Mouse (Mus musculus) urinary bladder, postnatal 14 days (tissue): ENCODE measurements around the gene Raf1.
A peak's percentile ranks its signal among the peaks of the same experiment; 100 is the strongest.

Experiments used
- DNase-seq: peaks from one replicate; pipeline ENCODE4 v3.0.0; 2021; ENCODE audit warnings: low spot score

Raf1 gene

DNA sequence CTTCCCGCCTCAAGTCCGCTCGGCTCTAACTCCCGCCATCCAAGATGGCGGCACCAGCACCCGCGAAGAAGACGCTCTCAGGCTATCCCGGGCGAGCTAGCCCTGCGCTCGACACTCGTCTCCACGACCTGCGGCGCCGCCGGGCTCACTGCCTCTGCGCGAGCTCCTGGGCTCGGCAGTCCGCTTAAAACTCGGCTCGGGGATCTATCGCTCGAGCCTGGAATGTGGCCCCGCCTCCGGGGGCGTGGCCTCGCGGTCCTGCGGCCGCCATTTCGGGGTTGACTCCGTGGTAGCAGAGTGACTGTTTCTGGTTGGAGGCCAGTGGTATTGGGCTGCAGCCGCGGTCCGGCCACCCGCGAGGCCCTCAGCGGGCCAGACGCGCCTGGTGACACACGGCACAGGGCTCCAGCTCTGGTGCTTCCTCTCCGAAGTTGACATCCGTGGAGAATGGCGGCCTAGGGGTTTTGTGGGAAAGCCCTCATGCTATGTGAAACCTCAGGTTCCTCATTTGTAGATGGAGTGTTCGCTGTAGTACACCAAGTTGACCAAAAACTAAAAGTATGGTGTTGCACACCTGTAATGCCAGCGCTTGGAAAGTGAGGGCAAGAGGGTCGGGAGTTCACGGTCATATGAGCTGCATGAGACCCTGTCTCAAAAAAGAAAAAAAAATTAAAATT is at the start of gene Raf1:
Gene Raf1, minus strand, starts transcription at position 184 of the 677 bp plus-strand sequence.
- peak; percentile 97 for DNase-seq

DNA sequence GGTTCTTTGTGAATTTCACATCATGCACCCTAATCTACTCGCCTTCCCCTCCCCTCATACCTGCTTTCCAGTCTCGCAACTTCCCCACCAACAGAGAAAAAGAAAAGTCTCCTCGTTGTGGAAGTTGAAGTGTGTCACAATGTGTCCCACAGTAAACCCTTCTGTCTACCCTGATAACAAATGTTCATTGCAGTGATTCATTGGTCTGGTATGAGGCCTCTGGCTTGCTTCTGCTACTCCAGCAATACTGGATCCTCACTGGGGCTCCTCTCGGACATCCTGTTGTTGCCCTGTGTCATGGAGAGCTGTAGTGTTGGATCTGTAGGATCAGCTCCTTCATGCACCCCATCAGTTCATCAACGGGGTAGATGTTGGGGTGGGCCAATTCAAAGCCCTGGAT is 45.8 kb upstream of the Raf1 start:
- peak; percentile 67 for DNase-seq

DNA sequence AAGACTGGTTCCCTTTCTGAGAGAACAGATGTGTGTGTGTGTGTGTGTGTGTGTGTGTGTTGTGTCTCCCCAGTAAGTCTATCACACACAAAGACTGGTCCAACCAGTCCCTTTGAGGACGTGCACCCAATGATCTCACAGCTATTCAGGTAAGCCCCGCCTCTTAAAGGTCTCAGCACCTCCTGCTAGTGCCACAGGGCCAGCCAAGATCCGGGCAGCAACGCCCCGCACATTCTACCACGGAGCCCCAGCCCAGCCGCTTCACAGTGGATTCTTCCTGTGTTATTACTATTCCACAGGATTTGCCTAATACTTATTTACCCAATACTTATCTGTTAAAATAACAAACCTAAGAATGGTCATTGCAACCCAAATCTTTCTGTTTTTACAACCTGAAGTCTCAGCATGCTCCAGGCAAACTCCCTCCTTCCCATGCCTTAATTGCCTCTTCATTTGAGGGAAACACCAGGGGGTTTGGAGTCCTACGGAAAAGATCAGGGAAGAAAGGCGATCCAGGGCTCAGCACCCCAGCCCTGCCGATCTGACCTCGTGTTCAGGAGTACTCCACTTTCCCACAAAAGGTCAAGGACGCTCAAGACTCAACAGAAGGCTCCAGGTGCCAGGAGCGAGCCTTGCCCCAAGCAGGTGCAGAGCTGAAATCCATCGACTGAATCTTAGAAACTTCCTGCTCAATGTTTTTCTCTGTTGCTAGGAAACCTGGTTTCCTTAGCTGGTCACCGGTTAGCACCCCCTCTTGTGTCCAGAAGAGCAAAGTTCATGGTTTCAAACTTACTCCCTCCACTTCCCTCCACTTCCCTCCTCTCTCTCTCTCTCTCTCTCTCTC is 41.5 kb upstream of the Raf1 start:
- peak; percentile 76 for DNase-seq

DNA sequence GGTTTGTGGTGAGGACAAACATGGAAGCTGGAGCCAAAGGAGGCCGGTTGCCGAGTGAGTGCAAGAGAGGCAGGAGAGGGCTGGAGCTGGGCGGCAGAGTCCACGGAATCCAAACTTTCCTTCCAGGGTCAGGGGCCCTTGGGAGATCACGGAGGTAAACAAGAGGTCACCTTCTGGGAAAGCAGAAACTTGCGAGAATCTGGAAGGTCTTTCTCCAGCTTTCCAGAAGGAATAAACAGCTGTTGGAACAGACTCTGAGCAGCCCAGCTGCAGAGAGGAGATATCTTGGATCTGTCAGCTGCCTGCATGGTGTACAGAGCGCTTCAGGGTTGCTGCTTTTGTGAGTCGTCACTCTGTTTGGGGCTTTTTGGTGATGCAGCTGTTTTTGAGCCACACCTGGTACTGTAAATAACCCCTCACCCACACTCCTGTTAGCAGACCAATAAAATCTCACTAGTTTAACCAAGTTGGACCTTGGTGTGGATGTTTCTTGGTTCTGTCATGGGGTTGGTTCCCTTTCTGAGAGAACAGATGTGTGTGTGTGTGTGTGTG is 40.7 kb upstream of the Raf1 start:
- peak; percentile 44 for DNase-seq

DNA sequence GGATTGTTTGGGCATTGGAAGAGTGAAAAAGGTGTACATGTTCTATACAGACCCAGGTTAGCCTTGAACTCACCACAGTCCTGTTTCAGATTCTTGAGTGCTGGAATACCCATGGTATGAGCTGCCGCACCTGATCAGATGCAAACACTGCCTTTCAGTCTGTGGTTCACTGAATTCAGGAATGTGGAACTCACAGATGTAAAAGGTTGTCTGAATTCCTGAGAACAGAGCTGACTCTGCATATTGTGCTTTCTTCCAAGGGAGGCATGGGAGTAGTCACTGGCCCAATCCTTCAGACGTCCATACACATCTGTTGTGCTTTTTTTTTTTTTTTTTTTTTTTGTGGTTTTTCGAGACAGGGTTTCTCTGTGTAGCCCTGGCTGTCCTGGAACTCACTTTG is 34.8 kb upstream of the Raf1 start:
- no peak for DNase-seq

DNA sequence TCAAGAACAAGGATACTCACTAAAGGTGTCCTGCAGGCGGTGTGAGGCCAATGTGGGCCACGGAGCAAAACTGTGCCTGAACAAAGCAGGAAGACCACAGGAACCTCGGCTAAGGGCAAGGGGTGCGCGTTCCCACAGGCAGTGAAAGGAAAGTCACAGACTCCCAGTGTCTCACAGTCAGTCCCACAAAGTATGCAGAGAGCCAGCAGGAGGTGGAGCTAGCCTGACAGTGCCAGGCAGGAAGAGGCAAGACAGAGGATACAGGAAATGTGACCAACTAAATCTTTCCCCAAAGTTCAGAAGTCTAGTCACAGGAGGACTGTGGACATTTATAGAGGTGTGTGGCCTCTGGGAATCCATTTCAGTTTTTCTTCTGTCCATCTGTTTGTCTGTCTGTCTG is 26.5 kb upstream of the Raf1 start:
- DNase-seq = no peak

DNA sequence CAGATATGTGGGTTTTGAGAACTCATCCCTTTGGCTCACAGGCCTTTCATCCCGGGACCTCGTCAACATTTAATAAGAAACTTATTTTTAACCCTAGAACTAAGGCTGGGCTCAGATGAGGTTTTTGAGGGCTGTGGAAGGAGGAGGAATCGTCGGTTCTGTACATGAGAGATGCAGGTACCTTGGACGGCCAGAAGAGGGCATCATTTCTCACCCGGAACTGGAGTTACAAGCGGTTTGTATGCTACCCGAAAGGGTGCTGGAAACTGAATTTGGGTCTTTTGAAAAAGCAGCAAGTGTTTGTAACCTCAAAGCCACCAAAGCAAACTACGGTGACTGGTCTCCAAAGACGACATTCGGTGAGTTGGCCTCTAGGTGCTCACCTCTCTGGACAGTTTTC is 24.9 kb upstream of the Raf1 start:
- no peak for DNase-seq

GRCm38 (mm10) chr6:115700778-115701177 is 24.3 kb upstream of the Raf1 start:
- no peak for DNase-seq

- no peak for DNase-seq
These were observed 22.3 kb upstream of the Raf1 start for GRCm38 (mm10) chr6:115698699-115699098.

DNA sequence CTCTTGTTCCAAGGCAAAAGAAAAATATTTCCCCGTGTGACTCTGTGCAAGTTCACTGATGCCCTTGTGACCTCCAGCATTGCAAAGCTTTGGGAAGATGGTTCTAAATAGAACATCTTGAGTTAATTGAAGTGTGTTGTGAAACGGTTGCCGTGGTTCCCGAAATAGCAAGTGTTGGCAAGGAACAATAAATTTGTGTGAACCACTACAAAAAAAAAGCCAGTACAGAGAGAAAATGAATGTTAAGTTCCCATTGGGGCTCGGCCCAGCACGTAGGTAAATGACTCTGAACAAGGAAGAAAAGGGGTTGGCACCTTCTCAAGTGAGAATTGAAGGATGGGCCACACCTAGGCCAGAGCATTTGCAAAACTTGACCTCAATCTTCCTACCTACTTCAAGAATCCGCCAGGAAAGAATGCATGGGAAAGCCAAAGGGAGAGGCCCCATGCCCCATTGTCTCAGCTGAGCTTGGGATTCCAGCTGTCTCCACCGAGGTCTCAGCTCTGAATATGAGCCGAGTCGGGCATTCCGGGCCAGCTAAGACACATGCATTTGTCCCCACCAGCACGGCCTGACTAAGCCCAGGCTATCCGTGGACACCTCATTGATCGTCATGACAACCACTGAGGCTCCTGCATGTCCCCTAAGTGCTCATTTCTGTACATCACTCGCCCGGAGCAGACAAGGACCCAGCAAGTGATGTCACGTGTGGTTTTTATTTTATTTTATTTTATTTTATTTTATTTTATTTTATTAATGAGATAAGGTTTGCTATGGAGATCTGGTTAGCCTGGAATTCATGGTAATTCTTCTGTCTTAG is 21.5 kb upstream of the Raf1 start:
- no peak for DNase-seq

DNA sequence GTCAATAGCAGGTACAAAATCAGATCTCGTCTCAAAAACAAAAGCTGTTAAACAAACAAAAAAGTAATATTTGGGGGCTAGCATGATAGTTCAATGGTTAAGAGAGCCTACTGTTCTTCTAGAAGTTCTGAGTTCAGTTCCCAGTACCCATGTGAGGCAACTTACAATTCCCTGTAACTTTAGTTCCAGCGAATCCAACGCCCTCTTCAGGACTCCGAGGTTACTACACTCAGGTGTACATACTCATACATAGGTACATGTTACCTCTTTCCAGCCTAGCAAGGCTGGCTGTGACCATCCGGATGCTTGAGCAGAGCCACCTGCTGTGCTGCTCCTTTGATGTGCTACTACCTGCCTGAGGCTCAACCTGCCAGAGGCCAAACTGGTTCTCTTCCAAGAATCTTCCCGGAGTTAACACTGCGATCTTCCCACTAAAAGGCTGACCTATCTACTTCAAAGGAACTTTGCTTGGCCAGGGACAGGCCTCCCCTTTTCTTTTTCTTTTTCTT is 20.3 kb upstream of the Raf1 start:
- no peak for DNase-seq

- no peak for DNase-seq
These were observed 18.7 kb upstream of the Raf1 start for GRCm38 (mm10) chr6:115695124-115695523.

- no peak for DNase-seq
These were observed 18.0 kb upstream of the Raf1 start for GRCm38 (mm10) chr6:115694441-115694842.

- no peak for DNase-seq
These were observed 16.7 kb upstream of the Raf1 start for GRCm38 (mm10) chr6:115692963-115693730.

- DNase-seq = no peak
These were observed 15.9 kb upstream of the Raf1 start for GRCm38 (mm10) chr6:115692163-115692950.

GRCm38 (mm10) chr6:115690105-115690504 is 13.7 kb upstream of the Raf1 start:
- DNase-seq = no peak

- DNase-seq = no peak
These were observed 12.2 kb upstream of the Raf1 start for GRCm38 (mm10) chr6:115688589-115688988.

- DNase-seq = no peak
These were observed 11.3 kb upstream of the Raf1 start for GRCm38 (mm10) chr6:115687753-115688152.

DNA sequence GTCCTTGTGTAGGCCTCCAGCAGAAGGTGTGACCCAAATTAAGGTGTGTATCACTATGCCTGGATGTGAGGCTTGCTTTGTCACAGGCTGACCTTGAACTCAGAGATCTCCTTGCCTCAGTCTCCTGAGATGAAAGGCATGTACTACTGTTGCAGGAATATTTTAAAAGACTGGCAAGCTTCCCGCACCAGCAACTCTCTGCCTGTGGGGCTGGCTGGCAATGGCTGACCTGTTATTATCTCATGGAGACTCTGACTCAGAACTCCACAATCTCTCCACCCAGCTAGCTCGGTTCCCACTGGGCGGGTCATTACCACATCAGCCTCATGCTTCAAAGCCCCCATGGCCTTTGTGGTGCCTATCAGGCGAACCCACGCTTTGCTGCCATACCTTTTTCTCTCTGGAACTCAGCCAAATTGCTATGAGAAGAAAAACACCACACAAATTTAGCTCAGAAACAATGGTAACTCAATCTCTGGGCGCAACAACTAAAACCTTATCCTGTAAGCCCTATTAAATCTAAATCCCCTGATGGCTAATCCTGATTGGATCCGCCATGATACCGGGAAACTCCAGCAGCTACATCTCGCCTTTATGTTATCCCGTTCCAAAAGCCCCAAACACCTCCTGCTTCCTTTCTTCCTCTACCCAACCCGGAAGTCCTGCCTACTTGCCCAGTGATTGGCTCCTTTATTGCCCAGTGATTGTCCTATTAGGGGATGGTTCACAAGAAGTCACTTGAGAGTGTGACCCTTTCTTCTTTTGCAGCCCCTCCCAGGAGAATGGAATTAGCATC is 8.6 kb upstream of the Raf1 start:
- no peak for DNase-seq

DNA sequence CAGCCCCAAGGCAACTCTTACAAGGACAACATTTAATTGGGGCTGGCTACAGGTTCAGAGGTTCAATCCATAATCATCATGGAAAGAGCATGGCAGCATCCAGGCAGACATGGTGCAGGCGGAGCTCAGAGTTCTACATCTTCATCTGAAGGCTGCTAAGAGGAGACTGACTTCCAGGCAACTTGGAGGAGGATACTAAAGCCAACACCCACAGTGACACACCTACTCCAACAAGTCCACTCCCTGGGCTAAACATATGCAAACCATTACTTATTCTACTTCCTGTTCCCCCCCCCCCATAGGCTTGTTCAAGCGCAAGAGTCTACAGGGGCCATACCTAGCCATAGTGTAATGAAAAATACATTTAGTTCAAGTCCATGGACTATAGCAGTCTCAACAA is 7.8 kb upstream of the Raf1 start:
- no peak for DNase-seq
